Mouse (Mus musculus): Measurements from ENCODE around the gene Atp8b2. TPM values are rescaled to one million over a fixed set of nuclear protein-coding genes. Genes with fewer than 3 reads are reported as not detected.

Atp8b2 gene
- total RNA-seq, 2 experiments from 2014 or later, result 77.3 to 93.0 TPM

DNA sequence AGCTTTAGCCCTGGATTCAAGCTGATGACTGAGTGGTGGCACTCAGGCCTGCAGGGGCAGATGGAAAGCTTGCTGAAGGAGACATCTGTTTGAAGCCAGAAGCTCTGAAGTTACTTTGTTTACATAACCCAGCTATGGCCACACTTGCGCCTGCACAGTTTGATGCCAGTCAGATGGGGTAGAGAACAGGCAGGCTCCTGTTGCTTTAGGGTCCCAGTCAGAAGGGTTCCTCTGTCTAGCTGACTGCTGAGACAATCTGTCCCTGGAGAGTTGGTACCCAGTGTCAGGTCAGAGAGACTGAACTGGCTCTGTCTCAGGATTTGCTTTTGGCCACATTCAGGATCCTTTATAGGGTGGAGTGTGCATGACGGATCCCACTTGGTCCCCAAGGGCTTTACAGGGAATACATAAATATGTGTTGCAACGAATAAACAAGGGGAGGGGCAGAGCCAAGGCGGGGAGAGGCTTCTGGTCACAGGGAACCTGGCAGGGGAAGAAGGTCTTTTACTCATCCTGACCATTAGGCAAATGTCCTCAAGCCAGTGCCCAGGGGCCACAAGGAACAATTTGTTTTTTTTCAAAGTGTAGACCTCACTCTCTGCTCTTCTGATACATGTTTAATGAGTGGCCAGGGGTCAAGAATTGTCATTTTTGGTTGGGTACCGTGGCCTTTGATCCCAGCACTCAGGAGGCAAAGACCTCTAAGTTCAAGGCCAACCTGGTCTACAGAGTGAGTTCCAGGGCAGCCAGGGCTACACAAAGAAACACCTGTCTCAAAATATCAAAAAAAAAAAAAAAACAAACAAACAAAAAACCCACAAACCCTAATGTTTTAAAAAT is 53.4 kb downstream of the Atp8b2 start:
- peak; percentile 11 to 15 for DNase-seq (ENCODE audit: low spot score in 2 of 2)

DNA sequence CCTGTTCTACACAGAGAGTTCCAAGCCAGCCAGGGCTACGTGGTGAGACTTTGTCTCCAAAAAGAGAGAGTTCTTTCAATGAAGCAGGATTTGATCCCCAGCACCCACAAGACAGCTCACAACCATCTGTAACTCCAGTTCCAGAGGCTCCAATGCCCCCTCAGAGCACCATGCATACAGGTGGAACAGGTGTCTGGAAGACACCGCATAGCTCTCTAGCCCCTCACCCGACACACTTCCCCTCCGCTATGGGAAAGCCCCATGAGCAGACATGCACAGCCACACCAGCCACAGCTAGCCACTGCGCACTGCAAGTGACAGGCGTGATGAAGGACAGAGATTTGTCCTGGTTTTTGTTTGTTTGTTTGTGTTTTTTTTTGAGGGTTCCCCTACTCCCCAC is 54.5 kb downstream of the Atp8b2 start:
- no peak for DNase-seq (ENCODE audit: low spot score in 2 of 2)

- no peak for DNase-seq (ENCODE audit: low spot score in 2 of 2)
These were observed 55.5 kb downstream of the Atp8b2 start for GRCm38 (mm10) chr3:89907846-89908245.

DNA sequence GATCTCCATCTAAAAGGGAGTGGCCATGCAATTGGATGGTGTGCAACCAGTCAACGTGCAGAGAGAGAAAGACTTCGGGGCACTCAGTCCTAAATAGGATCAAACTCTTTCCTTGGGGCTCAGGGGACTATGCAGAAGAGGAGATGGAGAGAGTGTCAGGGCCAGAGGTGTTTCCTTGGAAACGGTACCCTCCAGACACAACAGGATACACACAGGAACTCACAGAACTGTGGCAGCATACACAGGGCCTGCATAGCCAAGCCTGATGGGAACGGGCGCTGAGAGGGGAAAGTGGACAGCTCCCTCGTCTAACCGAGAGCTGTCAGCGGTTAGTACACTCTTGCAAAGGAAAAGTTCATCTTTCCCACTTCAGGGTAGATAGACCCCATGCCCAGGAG is 63.8 kb downstream of the Atp8b2 start:
- no peak for DNase-seq (ENCODE audit: low spot score in 2 of 2)

- no peak for DNase-seq (ENCODE audit: low spot score in 2 of 2)
These were observed 64.3 kb downstream of the Atp8b2 start for GRCm38 (mm10) chr3:89898870-89899510.

- no peak for DNase-seq (ENCODE audit: low spot score in 2 of 2)
These were observed 65.3 kb downstream of the Atp8b2 start for GRCm38 (mm10) chr3:89898011-89898410.

DNA sequence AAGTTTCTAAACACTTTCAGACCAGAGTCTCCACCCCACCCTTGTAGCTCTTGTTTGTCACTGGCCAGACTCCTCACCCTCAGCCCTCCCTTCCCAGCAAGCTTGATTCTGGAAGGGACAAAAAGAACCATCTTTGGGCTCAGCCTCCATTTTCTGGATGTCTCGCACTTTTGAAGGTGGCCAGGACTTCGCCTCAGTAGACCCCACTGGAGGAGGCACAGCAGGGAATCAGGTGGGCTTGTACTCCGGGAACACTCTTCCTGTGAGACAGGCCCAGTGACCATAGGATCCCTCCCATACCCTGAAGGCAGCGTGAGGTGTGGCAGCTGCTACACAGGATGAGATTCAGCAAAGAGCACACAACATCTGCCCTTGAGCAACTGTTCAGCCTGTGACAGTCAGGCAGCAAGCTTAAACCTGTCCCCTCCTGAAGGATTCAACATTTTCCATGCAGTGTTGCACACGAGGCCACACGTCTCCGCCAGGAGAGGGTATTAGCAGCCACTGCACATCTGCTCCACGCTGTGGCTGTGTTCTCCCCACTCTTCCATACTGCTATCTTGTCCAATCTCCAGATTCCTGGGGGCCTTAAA is 66.0 kb downstream of the Atp8b2 start:
- DNase-seq (ENCODE audit: low spot score in 2 of 2), result no peak

DNA sequence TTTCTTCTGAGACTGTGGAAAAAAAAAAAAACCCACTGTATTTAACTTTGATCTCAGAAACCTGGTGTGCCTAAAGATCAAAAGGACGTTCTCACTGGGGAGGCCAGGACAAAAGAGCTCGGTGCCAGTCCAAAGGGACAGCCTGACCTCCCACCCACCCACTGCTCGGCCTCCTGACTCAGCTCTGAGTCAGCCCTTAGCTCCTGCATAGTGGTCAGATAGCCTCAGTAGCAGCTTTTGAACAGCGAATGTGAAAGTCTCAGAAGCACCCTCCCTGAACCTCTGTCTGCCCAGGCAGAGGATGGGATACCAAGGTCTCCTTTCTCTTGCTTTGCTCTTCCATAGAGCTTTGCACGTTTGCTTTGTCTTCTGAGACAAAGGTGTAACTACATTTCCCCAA is 66.7 kb downstream of the Atp8b2 start:
- DNase-seq (ENCODE audit: low spot score in 2 of 2), result no peak

DNA sequence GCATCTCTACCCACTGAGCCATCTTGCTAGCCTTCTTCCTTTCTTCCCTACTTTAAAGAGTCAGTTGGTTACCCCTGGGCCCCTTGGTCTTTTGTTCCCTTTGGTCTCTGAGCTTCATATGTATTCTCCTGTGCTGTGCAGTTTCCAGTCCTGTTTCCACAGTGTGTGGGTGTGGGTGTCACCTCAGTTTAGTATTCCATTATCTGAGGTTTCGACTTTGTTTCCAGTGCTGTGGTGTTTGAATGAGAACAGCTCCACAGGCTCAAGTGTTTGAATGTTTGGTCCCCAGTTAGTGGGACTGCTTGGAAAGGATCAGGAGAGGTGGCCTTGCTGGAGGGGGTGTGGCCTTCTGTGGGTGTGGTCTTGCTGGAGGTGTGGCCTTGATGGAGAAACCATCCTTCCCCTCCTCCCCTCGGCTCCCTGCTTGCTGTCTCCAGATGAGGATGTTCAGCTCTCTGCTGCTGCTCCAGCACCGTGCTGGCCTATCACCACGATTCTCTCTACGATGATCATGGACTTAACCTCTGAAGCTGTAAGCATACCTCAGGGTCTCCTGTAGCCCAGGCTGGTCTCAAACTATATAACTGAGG is 70.7 kb downstream of the Atp8b2 start:
- DNase-seq (ENCODE audit: low spot score in 2 of 2), result no peak

DNA sequence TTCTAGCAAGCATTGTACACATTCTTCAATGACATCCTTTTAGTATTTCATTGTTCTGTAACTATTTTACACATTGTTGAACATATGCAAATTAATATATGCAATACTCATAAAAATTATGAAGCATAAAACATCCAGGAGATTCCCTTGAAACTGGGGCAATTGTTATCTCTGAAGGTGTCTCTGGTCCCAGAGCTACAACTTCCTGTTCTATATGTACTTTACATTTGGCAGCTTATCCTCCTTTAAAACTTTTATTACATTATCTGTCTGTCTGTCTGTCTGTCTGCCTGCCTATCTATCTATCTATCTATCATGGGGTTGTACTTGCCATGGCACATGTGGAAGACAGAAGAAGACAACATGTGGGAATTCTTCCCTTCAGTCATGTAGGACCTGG is 71.6 kb downstream of the Atp8b2 start:
- no peak for DNase-seq (ENCODE audit: low spot score in 2 of 2)

DNA sequence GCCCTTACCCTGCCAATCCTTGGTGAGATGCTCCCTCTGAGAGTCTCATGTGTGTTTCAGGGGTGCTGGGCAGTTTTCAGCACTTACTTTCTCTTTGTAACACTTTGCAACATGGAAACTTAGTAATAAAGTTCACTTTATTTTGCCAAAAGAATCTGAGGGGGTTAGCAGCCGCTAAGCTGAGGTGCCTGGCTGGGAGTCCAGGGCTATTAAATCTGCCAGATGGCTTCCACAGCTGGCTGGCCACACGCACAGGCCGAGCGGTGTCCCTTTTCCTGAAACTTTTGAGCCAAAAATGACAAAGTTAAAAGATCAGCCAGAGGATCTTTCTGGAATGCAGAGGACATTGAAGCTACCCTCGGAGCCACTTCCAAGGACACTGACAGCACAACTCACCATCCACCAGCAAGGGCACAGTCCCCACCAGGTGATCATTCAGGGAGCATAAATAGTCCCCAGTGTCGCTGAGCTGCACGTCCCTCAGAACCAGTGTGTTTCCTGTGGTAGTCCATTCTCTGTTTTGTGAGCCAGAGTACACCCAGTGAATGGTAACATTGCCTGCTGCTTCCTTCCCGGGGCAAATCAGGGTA is 73.4 kb downstream of the Atp8b2 start:
- no peak for DNase-seq (ENCODE audit: low spot score in 2 of 2)

Small RNA genes lying within 50 kb of the gene (microRNA-seq; reads per million reads assigned to microRNA genes)
- gene Mir7669, result 0.23 to 0.28 reads per million in 2 experiments

Other genes starting within 250 kb of the Atp8b2 start
- 10 to 100 TPM; 87.9 to 91.6 TPM for gene Adar, start 248.5 kb downstream of the Atp8b2 start, total RNA-seq (2021)
- gene Chrnb2, start 198.9 kb downstream of the Atp8b2 start, total RNA-seq (2021), result 10 to 100 TPM; 27.5 to 28.0 TPM
- 10 to 100 TPM; 84.2 to 89.3 TPM for gene Ube2q1, start 189.9 kb downstream of the Atp8b2 start, total RNA-seq (2021)
- 1 to 10 TPM; 3.4 to 3.5 TPM for gene She, start 132.1 kb downstream of the Atp8b2 start, total RNA-seq (2021)
- 1 to 10 TPM; 5.0 to 6.1 TPM for gene Il6ra, start 50.3 kb downstream of the Atp8b2 start, total RNA-seq (2021)
- gene Hax1, start 35.3 kb upstream of the Atp8b2 start, total RNA-seq (2021), result 10 to 100 TPM; 67.8 to 71.8 TPM
- 10 to 100 TPM; 81.6 to 84.9 TPM for gene 4933434E20Rik, start 88.1 kb upstream of the Atp8b2 start, total RNA-seq (2021)
- 100 to 1,000 TPM; 182 to 186 TPM for gene Ubap2l, start 89.1 kb upstream of the Atp8b2 start, total RNA-seq (2021)
- gene Tpm3, start 109.1 kb upstream of the Atp8b2 start, total RNA-seq (2021), result 100 to 1,000 TPM; 193 to 202 TPM
- under 1 TPM; 0.39 to 0.45 TPM for gene Nup210l, start 140.6 kb upstream of the Atp8b2 start, total RNA-seq (2021)